Mouse (Mus musculus) embryonic fibroblast, embryonic 13.5 days (primary cell): Measurements from ENCODE around the gene Snapc4. TPM values are rescaled to one million over a fixed set of nuclear protein-coding genes. Genes with fewer than 3 reads are reported as not detected.

Source experiments
- H3K27ac ChIP-seq: 2 replicates; pipeline ENCODE4 v1.5.1; 2012; ENCODE audit warnings: low read length, control low read depth, inconsistent platforms; ENCODE audit not compliant: insufficient read depth
- H3K4me1 ChIP-seq: 2 replicates; pipeline ENCODE4 v1.6.1; 2011; ENCODE audit warnings: low read length; ENCODE audit not compliant: control insufficient read depth, insufficient read depth
- H3K4me3 ChIP-seq: 2 replicates; pipeline ENCODE4 v1.5.1; 2011; ENCODE audit warnings: mild to moderate bottlenecking, control low read depth, low read length; ENCODE audit not compliant: insufficient read depth
- CTCF ChIP-seq: IDR thresholded peaks from 2 replicates; pipeline ENCODE4 v1.5.1; 2011; ENCODE audit warnings: mild to moderate bottlenecking, control low read depth, low read length, moderate library complexity, borderline replicate concordance; ENCODE audit not compliant: insufficient read depth
- POLR2A ChIP-seq: IDR thresholded peaks from 2 replicates; pipeline ENCODE4 v1.6.1; 2011; ENCODE audit warnings: low read depth, mild to moderate bottlenecking, control low read depth, low read length, moderate library complexity
- polyA plus RNA-seq: library from polyadenylated mRNA; stranded (reverse); fragments of >200 nt; gene quantifications from 2 replicates; pipeline ENCODE4 v1.2.4, GENCODE M21; 2011; ENCODE audit warnings: low read depth; ENCODE audit not compliant: missing spikeins, insufficient read length

The Snapc4 gene
- polyA plus RNA-seq, 1 experiment: 27.4 TPM

DNA sequence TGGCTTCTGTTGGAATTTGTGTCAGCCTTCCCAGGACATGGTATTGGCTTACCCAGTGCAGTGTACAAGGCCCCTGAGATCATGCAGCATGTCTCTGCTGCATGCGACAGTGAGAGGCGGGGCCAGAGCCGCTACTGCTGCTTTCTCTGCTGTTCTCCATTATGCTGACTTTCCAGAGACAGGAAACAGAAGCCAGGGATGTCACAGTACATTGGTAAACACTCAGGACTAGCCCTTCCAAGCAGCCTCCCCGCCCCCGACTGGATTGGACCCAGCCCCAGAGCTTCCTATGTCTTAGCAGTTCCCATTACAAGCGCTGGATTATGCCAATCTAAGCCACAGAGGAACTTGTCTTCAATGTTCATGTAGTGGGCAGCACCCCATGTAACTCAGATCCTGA lies 32.2 kb downstream of the Snapc4 start:
- H3K27ac ChIP-seq: no peak overlapping the region

DNA sequence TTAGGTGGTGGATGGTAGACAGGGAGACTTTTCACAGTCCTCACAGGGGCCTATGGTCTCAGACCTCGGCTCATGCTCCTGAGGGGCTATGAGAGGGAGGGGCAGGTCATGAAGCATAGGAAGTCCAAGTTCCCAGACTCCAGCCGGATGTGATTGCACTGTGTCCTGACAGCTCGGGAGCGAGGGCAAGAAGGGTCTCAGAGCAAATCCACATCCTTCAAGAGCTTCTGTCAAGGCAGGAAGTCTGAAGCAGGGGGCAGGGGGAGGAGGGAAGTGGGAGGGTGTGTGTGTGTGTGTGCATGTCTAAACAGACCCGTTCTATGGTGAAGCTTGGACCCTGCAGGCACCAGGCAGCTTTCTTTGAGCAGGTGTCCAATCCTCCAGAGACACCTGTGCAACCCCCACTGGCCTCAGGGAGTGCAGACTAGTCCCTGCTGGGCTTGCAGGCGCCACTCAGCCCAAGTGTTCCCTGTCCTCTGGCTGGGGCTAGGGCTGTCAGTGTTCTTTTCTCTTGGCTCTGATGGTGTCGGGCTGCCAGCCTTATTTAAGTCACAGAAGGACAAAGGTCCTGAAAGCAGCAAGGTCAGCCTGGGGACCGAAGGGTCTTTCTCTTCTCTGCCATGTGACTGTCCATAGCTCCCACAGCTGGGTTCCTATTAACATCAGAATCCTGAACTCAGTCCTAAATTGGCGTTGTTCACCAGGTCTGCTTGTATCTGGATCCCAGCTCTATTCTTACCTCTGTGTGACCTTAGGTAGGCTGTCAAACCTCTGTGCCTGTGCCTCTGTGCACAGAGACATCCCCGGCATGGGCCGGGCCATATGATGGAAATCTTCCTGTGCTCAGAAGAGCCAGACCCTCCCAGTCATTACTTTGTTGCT lies 37.6 kb downstream of the Snapc4 start:
- no peak overlapping the region for H3K4me3 ChIP-seq
- no peaks in the 10 kb centered on the region for H3K4me1 ChIP-seq
- H3K27ac ChIP-seq: no peak overlapping the region
- TF ChIP-seq POLR2A (no peak), CTCF (no peak)

More for the DNA sequence above, 32.2 kb downstream of the Snapc4 start:
- TF ChIP-seq CTCF: no peak
- no peak for TF ChIP-seq POLR2A
- Histone ChIP-seq H3K4me1 (no peaks in the 10 kb centered on the region), H3K4me3 (no peak overlapping the region)

DNA sequence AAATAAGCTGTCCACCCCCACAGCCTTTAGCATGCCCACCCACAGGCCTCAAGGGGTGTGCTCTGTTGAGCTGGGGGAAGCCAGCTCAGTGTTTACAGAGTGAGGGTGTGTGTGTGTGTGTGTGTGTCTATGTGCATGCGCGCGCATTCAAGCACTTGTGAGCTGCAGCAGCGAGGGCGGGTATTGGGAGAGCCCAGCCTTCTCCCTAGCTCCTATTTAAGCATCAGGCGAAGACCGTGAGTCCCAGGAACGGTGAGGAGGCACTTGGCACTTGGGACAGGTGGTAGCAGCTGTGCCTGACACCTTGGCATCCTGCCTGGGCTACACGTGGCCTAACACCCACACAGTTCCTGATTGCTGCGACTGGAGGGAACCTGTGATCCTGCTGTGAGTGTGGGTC lies 38.4 kb downstream of the Snapc4 start:
- Histone ChIP-seq H3K4me1 (no peaks in the 10 kb centered on the region), H3K27ac (no peak overlapping the region), H3K4me3 (no peak overlapping the region)
- TF ChIP-seq POLR2A (no peak), CTCF (no peak)

DNA sequence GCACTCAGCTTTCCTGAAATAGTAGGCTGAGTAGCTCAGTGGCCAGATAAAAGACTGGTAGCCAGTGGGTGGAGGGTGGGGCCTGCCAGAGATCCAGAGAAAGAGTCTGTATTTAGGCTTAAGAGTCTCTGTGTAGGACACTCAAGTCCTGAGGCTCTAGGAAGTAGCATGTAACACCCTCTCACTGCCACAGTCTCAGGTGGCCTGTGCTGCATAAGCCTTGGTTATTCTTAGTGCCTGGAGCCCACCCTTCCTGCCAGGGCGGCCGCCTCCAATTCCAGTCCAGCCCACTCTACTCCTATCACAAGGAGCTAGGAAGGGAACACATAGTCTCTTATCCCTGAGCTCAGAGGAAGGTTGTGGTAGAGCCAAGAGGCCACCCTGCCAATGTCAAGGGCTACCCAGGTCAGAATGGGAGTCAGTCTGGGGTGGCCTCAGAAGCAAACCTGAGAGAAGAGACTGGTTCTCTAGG lies 38.9 kb downstream of the Snapc4 start:
- no peak overlapping the region for H3K27ac ChIP-seq

GRCm38 (mm10) chr2:26339204-26339551 lies 41.3 kb downstream of the Snapc4 start:
- Histone ChIP-seq H3K4me3 (no peak overlapping the region), H3K27ac (no peak overlapping the region)
- TF ChIP-seq POLR2A: no peak
- TF ChIP-seq CTCF: no peak

More for the DNA sequence above, 38.9 kb downstream of the Snapc4 start:
- H3K4me3 ChIP-seq: no peak overlapping the region
- no peaks in the 10 kb centered on the region for H3K4me1 ChIP-seq
- no peak for TF ChIP-seq POLR2A

GRCm38 (mm10) chr2:26338302-26339203 lies 41.9 kb downstream of the Snapc4 start:
- Histone ChIP-seq H3K4me1 (no peaks in the 10 kb centered on the region), H3K27ac (no peak overlapping the region), H3K4me3 (no peak overlapping the region)
- TF ChIP-seq POLR2A (no peak), CTCF (no peak)

More at GRCm38 (mm10) chr2:26339204-26339551, 41.3 kb downstream of the Snapc4 start:
- no peaks in the 10 kb centered on the region for H3K4me1 ChIP-seq

DNA sequence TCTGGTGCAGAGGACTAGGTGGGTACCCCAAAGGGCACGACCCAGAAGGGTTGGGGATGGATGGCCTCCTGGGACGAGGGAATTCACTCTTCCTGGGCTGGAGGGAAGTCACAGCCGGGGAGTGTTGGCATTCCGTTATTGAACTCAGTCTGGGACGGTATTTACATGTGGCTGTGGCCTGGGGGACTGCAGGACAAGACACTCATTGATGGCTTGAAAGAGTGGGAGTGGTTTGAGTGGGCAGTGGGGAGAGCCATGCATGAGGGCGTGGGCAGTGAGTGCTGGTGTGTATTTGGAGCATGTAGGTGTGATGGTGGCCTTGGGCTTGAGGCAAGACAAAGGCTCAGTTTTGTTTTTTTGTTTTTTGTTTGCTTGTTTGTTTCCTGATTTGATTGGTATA lies 49.8 kb downstream of the Snapc4 start:
- no peaks in the 10 kb centered on the region; the same call in 1 of the 2 replicates for H3K4me1 ChIP-seq
- H3K27ac ChIP-seq: no peak overlapping the region
- no peak for TF ChIP-seq POLR2A
- no peak overlapping the region for H3K4me3 ChIP-seq

DNA sequence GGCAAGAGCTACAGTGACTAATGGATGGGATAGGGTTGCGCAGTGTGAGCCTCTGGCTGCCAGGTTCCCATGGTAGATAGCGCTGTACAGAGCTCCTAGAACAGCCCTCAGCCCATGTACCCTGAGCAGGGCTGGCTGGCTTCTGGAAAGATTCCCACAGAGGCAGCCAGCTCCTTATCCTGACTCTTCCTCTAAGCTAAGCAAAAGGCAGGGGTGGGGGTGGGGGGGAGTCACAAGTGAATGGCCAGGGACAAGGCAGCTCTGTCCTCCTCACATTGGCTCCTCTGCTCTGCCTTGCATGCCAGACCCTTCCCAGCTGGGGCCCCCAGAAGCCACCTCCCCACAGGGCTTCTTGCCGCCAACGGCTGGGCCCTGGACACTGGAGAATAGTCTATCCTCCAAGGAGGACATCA lies 50.4 kb downstream of the Snapc4 start:
- Histone ChIP-seq H3K4me3 (no peak overlapping the region), H3K27ac (no peak overlapping the region), H3K4me1 (no peaks in the 10 kb centered on the region; the same call in 1 of the 2 replicates)
- TF ChIP-seq POLR2A (no peak), CTCF (no peak)

DNA sequence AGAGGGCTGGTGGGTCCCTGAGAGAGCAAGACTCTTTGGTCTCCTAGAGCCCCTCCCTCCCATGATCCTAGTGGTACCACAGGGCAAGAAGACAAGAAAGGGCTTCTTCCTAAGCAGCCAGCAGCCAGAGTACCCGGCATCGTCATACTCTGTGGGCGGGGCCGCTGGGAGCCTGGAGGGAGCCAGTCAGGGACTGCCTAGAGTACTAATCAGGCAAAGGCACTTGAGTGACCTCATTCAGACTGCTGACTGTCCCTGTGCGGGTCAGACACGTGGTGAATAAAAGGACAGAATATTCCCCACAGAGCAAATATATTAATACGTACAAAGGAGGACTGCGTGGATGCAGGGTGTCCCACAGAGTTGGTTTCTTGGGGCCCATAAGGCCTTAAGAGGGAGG lies 51.1 kb downstream of the Snapc4 start:
- Histone ChIP-seq H3K27ac (no peak overlapping the region), H3K4me1 (no peaks in the 10 kb centered on the region; the same call in 1 of the 2 replicates), H3K4me3 (no peak overlapping the region)
- TF ChIP-seq POLR2A (no peak), CTCF (no peak)

GRCm38 (mm10) chr2:26327852-26328251 lies 52.6 kb downstream of the Snapc4 start:
- Histone ChIP-seq H3K4me1 (no peaks in the 10 kb centered on the region; the same call in 1 of the 2 replicates), H3K4me3 (no peak overlapping the region), H3K27ac (no peak overlapping the region)
- TF ChIP-seq CTCF: no peak
- no peak for TF ChIP-seq POLR2A
